Mouse (Mus musculus) thymus, postnatal 4 days (tissue): Measurements from ENCODE around the gene Klhl41.
"Not testable (repeated sequence)": the region's sequence is repeated elsewhere in the genome, so short reads cannot be mapped to it uniquely, and the experiment has no call there.

Source experiments
- DNase-seq: peaks from one replicate; pipeline ENCODE4 v3.0.0; 2021

Gene Klhl41

DNA sequence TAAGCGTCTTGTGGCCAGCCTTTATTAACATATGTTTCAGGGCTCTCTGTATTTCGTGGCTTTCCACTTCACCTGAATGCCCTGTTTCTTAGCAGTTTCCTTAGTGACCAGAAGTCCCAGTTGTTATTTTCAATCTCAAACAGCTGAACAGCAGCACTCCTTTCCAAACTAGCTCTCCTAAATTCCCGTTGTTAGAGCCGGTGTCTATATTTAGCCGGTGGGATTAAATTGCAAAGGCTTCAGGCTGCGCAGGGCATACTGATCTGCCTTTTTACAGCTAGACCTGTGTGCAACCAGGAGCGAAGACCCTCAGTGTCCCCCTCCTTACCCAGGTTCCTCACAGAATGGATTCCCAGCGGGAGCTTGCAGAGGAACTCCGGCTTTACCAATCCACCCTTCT is at the start of gene Klhl41:
TSS of gene Klhl41 (plus strand) at position 268 of the 400 bp plus-strand sequence.
- DNase-seq = no peak

DNA sequence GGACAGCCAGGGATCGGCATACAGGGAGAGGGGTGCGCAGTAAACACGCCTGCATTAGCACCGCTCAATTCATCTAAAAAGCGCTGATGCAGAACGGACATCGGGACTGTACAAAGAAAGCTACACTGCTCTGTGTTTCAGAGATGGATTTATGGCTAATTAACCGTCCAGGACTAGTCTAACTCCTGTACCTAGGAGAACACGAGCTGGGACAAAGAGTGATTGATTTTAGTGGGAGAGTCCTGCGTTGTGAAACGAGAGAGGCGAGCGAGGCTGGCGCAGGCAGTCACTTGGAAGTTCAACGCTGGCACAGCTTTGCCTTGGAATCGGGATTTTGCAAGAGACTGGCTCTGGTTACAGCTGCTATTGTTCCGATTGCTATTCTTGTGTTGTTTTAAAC is 40.7 kb upstream of the Klhl41 start:
- DNase-seq = no peak

DNA sequence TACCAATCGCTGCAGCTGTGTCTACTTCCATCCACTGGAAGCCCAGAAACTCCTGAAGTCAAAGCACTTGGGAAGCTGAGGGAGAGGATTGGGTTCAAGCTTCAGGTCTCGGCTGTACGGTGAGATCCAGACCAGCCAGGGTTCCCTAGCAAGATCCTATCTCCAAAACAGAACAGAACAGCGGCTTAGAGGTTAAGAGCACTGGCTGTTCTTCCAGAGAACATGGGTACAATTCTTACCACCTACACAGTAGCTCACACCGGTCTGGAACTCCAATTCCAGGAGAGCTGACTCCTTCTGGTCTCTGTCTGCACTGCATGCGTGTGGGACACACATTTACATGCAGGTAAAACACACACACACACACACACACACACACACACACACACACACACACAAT is 40.0 kb upstream of the Klhl41 start:
- DNase-seq = no peak

DNA sequence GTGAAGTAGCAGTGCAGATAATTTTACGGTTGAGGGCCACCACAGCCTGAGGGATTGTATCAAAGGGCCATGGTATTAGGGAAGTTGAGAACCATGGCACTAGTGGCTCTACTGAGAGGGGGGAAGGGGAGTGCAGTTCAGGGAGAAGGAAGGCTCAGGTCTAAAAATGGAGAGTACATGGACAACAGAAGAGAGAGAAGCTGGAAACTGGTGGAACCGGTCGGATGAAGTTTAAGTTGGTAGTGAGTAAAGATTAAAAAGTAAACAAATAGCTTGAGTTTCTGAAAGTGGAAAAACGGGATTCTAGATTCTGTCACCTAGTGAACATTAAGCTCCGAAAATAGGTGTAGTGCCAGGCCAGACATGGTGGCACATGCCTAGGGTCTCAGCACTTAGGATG is 39.1 kb upstream of the Klhl41 start:
- no peak for DNase-seq

DNA sequence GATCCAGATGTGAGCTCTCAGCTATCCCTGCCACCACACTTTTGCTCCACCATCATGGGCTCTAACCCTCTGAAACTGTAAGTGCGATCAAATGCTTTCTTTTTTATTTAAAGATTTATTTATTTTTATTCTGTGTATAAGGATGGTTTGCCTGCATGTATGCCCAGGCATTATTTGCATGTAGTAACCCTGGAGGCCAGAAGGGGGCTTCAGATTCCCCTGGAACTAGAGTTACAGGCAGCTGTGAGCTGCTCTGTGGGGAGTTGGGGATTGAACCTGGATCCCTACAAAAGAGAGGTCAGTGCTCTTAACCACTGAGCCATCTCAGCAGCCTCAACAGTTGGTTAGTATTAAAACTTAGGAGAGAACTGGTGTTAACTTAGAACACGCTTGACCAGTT is 38.5 kb upstream of the Klhl41 start:
- peak; percentile 63 for DNase-seq

DNA sequence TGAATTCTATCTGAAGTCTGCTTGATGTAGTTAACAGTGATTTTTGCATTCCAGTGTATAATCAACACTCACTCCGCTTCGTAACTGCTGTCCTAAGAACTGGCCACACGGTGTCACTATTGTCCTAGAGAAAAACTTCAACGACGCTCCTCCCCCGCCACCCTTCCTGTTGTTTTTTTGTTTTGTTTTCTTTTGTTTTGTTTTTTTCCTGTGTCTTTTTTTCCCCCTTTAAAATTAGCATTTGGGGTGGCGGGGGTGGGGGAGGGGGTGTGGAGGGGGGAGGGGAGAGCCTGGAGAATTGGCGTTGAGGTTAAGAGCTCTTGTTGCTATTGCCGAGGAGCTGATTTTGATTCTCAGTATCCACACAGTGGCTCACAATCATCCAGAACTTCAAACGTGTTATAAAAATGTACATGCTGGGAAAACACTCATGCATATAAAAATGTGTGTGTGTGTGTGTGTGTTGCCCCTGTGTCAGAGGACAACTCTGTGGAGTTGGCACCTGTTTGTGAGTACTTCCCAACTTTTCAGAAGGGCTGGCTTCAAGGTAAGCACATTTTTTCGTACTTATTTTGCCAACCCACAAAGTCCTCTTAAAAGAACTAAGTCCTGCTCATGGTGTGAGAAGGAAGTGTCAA is 34.7 kb upstream of the Klhl41 start:
- peak; percentile 70 for DNase-seq

DNA sequence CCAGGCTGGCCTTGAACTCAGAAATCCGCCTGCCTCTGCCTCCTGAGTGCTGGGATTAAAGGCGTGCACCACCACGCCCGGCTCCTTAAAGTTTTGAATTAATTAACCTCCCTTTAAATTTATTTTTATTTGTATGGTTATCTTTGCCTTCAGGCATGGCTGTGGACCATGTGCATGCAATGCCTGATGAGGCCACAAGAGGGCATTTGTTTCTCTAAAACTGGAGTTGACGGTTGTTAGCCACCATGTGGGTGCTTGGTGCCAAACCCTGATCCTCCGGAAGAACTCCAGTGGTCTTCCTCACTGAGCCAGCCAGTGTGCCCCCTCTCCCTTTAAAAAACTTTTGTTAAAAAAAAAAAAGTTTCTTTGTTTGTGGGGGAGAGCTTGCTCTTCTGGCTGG is 34.1 kb upstream of the Klhl41 start:
- DNase-seq = peak; percentile 84

DNA sequence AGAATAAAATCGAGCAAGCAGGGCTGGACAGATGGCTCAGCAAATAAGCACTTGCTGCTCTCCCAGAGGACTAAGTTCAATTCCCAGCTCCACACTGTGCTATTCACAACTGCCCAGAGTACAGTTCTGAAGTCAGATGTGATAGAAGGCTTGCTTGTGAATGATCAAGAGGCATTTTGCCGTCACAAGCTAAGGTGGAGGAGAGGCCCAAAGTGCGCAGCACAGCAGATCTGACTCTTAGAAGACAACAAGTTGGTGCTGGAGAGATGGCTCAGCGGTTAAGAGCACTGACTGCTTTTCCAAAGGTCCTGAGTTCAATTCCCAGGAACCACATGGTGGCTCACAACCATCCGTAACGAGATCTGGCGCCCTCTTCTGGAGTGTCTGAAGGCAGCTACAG is 31.9 kb upstream of the Klhl41 start:
- DNase-seq = not testable (repeated sequence)

DNA sequence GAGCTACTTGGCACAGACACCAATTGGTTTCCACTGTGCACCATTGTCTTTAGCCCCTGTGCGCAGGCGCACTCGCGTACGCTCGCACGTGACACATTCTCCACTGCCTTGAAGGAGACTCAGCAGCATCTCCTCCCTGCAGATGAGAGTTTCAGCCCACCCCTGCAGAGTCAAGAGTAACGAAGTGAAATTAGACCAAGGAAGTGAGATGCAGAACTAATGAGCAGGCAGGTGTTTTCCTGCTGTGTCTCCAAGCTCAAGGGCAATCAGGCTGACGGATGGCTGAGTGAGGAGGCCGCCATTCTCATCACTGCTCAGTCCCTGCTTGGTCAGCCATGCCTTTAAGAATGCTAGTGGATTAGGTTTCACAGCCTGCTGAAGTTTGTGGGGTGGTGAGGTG is 29.8 kb upstream of the Klhl41 start:
- no peak for DNase-seq

DNA sequence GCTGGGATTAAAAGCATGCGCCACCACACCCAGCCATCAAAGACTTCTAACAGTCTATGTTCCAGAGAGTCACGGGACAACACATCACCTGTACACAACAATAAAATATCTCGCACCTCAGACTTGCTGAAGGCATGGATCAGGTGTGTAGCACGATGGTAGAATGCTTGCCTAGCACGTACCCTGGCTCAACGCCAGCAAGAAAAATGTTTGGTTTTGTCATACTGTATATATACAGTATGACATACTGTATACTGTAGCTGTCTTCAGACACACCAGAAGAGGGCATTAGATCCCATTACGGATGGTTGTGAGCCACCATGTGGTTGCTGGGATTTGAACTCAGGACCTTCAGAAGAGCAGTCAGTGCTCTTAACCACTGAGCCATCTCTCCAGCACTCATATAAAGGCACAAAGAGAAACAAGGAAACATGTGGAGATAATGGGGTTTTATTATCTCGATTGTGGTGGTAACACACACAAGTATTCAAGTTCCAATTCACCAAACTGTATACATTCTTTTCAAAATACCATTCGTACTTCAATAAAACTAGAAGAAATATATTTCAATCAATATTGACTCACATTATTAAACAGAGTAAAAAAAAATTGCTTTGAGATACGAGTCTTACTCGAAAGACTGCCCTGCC is 24.8 kb upstream of the Klhl41 start:
- no peak for DNase-seq

DNA sequence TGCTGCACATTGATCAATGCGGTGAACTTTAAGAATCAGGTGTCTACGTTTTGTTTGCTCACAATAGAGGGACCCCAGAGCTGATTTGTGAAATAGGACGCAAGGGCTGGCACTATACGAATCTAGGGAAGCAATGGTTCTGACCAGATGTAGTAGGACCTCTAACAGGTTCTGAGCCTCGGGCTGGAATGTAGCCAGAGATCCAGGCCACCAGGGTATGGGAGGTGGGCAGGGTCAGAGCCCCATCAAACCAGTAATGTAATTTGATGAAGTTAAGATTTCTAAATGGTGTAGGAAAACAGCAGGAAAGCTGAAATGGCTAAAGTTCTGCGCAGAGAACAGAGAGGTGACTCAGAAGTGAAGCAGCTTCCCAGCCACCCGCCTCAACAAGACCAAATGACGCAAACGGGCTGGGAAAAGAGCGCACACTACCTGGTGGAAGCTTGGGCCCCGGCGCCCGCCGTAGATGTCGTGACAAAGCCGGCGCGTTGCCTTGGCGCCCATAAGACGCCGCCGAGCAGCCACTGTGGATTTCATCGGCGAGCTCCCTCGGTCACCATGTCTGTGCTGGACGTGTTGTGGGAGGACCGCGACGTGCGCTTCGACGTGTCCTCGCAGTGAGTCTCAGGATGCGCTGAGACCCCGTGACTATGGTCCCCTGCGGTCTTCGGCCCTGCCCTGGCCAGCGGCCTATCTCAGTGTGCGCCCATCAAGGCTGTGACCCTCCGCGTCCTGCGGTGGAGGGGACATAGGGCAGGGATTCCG is 23.0 kb upstream of the Klhl41 start, which contains the start of gene Bbs5:
TSS of gene Bbs5 (plus strand) at position 446 of the 765 bp plus-strand sequence.
- DNase-seq = peak; percentile 87

DNA sequence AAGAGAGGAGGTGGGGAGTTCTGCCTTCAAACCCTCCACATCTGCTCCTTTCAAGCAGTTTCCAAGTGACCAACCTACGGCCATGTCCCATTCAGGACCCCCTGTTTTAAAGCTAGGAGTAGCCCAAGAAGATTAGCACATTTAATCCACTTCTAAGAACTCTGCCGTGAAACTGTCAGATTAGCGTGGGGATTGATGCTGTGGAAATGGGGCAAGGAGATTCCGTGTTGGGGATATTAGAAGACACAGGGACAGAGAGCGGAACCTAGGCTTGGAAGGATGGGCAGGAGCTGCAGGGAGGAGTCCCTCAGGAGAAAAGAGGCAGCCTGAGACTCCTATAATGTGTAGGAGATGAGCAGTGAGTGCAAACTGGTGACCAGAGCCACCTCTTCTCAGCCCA is 20.2 kb upstream of the Klhl41 start:
- DNase-seq = no peak

DNA sequence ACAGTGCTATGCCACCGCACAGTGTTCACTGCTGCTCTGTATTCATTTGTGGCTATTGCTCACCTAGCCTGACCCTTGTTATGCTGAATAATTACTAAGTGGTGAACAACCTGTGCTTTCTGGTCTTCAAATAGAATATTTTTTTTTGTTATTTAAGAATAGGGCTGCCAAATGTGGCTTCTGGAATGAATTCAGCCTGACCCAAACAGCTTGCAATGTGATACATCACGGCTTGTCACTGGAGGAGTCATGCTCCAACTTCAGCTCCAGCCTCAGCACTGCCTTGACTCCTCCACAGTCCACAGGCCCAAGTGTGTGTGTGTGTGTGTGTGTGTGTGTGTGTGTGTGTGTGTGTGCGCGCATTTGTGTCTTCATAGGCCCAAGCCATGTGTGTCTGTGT is 10.6 kb upstream of the Klhl41 start:
- DNase-seq = no peak

DNA sequence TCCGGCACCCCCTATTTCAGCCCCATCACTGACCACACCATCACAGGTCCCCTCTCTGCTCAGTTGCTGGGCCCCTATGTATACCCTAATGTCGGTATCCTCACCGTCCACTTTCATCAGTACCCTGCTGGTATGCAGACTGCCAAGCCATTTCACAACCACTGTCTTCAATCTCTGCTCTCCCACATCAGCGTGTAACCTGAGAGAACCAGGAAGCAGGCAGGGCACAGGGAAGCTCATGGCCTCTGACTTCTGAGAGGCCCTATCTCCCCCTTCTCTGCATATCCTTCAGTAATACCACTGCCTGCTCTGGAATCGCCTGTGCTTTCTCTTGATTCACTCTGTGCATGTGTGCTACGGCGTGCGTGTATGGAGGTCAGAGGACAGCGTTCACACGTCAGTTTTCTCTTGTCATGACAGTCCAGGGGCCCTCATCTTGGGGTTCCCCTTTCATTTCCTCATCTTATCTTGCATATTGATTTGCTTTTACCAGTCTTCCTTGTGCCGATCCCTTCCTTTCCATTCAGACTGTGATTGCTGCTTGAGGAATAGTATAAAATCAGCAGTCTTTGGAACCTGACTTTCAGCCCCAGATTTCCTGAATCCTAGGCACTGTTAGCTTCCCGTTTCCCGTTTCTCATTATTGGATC is 6.0 kb upstream of the Klhl41 start:
- DNase-seq = no peak

DNA sequence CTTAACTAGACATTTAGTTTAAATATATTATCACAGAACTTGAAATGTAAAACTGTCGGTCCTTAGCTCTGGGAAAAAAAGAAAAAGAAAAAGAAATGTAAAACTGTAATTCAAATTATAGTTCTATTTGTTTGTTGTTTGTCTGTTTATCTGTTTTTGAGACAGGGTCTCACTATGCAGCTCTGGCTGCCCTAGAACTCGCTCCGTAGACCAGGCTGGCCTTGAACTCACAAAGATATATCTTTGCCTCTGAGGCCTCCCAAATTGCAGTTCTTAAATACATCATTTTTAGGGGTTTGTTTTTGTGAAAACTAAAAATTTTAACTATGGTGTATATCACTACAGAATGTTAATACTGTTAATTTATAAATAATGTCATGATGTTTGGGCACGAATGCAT is 2.3 kb upstream of the Klhl41 start:
- no peak for DNase-seq

DNA sequence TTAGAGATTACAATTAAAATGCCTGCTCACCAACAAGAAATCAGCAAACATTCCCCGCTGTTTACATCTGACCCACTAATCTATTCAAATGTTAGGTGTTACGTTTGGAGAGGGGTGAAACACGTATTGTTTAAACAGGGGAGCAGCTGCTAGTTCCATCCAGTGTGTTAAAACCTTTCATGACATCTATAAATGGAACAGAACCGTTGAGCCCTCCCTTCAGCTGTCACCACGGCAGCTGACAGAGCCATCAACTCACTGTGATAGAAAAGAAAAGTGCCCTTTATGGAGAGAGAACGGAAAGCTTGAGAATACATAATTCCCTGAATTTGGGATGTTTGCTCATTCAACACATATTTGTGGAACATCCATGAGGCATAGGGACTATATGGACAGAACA is 1.5 kb upstream of the Klhl41 start:
- no peak for DNase-seq

DNA sequence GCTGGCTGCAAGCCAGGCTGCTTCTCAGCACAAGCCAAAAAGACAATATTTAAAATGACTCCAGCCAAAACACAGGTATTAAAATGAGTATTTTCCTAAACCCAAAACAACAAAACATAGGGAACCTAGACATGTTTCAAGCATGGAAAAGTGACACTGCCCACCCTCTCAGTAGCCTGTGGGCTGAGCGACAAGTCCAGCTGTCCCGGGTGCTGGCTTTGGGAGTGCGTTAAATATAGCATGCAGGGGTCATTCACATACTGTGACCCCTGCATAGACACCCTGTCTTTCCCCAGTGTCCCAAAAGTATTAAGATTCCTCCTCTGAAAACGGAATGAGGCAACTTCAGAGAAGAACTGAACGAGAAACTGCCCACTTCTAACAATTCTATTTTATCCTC is 3.8 kb downstream of the Klhl41 start:
- no peak for DNase-seq

DNA sequence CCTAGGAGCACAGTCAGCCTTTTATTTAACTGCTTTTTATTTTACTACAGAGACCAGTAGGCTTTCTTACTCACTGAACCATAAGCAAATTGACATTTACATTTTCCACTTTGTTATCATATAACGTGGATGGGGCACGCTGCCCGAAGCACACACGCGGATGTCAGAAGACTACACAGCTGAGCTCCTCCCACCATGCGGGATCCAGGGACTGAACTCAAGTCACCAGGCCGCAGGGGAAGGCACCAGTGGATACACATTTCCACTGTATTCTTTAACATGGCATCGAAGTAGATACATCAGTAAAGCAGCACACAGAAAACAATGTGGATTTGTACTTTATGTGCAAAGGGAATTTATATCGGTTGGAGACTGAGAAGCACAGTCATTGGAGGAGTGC is 5.3 kb downstream of the Klhl41 start:
- DNase-seq = no peak

DNA sequence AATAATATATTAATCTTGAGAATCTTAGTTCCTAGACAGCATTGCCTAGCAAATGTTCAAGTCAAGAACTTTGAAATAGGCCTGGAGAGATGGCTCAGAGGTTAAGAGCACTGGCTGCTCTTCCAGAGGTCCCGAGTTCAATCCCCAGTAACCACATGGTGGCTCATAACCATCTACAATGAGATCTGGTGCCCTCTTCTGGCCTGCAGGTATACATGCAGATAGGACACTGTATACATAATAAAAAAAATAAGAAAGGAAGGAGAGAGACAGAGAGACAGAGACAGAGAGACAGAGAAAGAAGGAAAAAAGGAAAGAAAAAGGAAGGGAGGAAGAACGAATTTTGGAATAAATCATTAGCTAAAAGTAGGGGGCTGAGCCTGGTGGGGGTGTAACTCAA is 6.8 kb downstream of the Klhl41 start:
- peak; percentile 25 for DNase-seq

DNA sequence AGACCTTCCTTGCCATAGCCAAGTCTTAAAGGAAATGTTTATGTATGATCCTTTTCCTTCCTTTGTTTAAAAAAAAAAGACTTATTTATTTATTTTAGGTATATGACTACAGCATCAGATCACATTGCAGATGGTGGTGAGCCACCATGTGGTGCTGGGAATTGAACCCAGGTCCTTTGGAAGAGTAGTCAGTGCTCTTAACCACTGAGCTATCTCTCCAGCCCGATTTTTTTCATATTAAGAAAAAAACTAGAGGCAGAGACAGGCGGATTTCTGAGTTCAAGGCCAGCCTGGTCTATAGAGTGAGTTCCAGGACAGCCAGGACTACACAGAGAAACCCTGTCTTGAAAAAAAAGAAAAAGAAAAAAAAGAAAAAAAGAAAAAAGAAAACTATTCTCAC is 7.3 kb downstream of the Klhl41 start:
- DNase-seq = not testable (repeated sequence)

DNA sequence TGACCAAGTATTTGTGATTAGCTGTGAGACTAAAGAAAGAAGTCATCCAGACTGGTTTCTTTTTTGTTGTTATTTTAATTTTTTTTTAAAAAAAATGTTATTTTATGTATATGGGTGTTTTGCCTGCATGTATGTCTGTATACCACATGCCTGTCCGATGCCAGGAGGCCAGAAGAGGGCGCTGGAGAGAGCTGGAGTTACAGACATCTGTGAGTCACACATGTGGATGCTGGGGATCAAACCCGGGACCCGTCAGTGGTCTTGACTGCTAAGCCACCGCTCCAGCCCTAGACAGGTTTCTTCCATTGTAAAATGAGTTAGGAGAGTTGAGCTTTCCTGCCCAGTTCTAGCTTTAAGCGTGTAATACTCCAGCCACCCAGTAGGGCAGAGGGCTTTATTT is 10.1 kb downstream of the Klhl41 start:
- peak; percentile 63 for DNase-seq

DNA sequence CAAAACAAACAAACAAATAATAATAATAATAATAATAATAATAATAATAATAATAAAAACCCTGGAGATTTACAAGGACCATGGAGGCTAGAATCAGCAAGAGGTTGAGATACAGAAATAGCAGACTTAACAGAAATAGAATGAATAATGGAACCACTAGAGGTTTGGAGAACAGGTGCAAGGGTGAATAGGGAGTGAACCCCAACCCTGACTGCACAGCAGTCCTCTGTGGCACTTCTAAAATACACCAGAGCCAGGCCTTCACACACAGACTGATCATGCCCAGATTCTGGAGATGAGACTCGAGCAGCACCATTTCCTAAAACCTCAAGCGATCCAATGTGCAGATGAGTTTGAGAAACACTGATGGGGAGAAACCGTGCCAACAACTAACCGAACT is 12.0 kb downstream of the Klhl41 start:
- DNase-seq = no peak

DNA sequence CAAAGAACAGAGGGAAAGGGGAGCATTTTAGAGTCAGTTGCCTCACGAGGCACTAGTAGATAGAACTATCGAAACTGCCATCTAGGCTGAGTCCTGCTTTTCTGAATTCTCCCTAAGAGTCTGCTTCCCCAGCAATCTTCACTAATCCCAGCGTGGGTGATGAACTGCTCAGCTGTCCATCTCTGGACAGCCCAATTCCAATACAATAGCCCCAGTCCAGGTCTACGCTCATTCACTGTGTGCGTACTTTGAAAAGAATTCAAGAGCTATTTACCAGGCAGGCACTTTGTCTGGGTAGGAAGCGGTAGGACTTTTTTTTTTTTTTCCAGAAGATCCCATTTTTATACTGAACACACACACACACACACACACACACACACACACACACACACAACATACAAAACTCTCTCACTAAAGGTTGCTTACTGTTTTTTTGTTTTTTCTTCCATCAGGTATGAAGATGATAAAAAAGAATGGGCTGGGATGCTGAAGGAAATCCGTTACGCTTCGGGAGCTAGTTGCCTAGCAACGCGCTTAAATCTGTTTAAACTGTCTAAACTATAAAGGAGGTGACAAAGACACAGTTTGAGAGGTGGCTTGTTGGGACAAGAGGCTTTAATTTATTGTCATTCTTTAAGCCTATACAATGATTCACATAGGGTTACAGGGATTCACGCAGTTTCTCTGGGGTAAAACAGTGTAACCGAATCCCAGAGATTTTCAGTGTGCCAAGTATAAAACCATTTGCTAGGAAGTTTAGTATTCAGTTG is 13.3 kb downstream of the Klhl41 start:
- DNase-seq = no peak
